Mouse (Mus musculus) embryonic facial prominence, embryonic 15.5 days (tissue): ENCODE measurements around the gene Eomes. TPM values are rescaled to one million over a fixed set of nuclear protein-coding genes. Genes with fewer than 3 reads are reported as not detected.

Source experiments
- ATAC-seq: fragments of 200-750 bp; cut with Nextera tagmentation; 2 replicates; pipeline ENCODE4 v1.8.0; 2017; ENCODE audit warnings: low read depth, moderate TSS enrichment; ENCODE audit not compliant: insufficient number of reproducible peaks, low FRiP score, low TSS enrichment
- H3K27ac ChIP-seq: fragments of 300-500 bp; sonication (generic); replicated peaks from 2 replicates; pipeline ENCODE4 v1.5.1; 2015; ENCODE audit warnings: mild to moderate bottlenecking, inconsistent platforms
- H3K27me3 ChIP-seq: fragments of 300-500 bp; sonication (generic); 2 replicates; pipeline ENCODE4 v1.6.1; 2015; ENCODE audit warnings: inconsistent platforms
- H3K36me3 ChIP-seq: fragments of 300-500 bp; sonication (generic); 2 replicates; pipeline ENCODE4 v1.6.1; 2015; ENCODE audit warnings: mild to moderate bottlenecking, inconsistent platforms
- H3K4me1 ChIP-seq: fragments of 300-500 bp; sonication (generic); 2 replicates; pipeline ENCODE4 v1.6.1; 2015; ENCODE audit warnings: inconsistent platforms
- H3K4me2 ChIP-seq: fragments of 300-500 bp; sonication (generic); replicated peaks from 2 replicates; pipeline ENCODE4 v1.6.1; 2015; ENCODE audit warnings: mild to moderate bottlenecking, inconsistent platforms
- H3K4me3 ChIP-seq: fragments of 300-500 bp; sonication (generic); replicated peaks from 2 replicates; pipeline ENCODE4 v1.5.1; 2015; ENCODE audit warnings: mild to moderate bottlenecking, inconsistent platforms
- H3K9ac ChIP-seq: fragments of 300-500 bp; sonication (generic); 2 replicates; pipeline ENCODE4 v1.6.1; 2015; ENCODE audit warnings: inconsistent platforms
- H3K9me3 ChIP-seq: fragments of 300-500 bp; sonication (generic); replicated peaks from 2 replicates; pipeline ENCODE4 v1.6.1; 2016; ENCODE audit warnings: inconsistent platforms
- WGBS: fragments of 180-500 bp; shearing (Covaris S2); methylation state at CpG from one replicate; pipeline ENCODE4 v1.1.7; 2015; 5-methylcytosine and 5-hydroxymethylcytosine counted together
- polyA plus RNA-seq: library from polyadenylated mRNA; unstranded; fragments of >200 nt; fragmentation: Nextera tagmentation; extraction: Ambion mirVana; gene quantifications from 2 replicates; pipeline ENCODE4 v1.2.1, GENCODE M21; 2015

Gene Eomes
- not detected in 2 replicates for polyA plus RNA-seq

- 1% methylated on average over 9 of the region's 9 CpGs for WGBS
- H3K27me3 ChIP-seq = peaks cover 88% of the 10 kb centered on the region
- peaks cover 34% of the 10 kb centered on the region for H3K4me1 ChIP-seq
- H3K4me3 ChIP-seq = peak within 1 kb of the TSS; percentile 43
- no peaks in the 10 kb centered on the region for H3K36me3 ChIP-seq
- H3K27ac ChIP-seq = no peak within 1 kb of the TSS
- no peak for ATAC-seq
- no peaks in the 10 kb centered on the region for H3K9me3 ChIP-seq
- peak within 1 kb of the TSS; percentile 82 for H3K4me2 ChIP-seq
- H3K9ac ChIP-seq = 0 out of 2 replicates have a peak within 1 kb of the TSS, but pooled peaks have one; percentile 15
Measured at GRCm38 (mm10) chr9:118477961-118478360, at the start of gene Eomes. Gene Eomes, plus strand, starts transcription at chr9:118478212.

GRCm38 (mm10) chr9:118444809-118445208, 33.2 kb upstream of the Eomes start:
- no peaks in the 10 kb centered on the region for H3K27me3 ChIP-seq
- H3K4me1 ChIP-seq = no peaks in the 10 kb centered on the region
- H3K4me3 ChIP-seq = no peak overlapping the region
- no peak overlapping the region for H3K27ac ChIP-seq
- H3K9me3 ChIP-seq = no peaks in the 10 kb centered on the region
- no peak for ATAC-seq
- no peaks in the 10 kb centered on the region for H3K36me3 ChIP-seq
- H3K4me2 ChIP-seq = no peak overlapping the region
- H3K9ac ChIP-seq = no peak overlapping the region
- 32% methylated on average over 9 of the region's 9 CpGs for WGBS

GRCm38 (mm10) chr9:118449336-118449735, 28.7 kb upstream of the Eomes start:
- Histone ChIP-seq H3K27ac (no peak overlapping the region), H3K27me3 (no peaks in the 10 kb centered on the region), H3K4me2 (no peak overlapping the region), H3K4me3 (no peak overlapping the region), H3K4me1 (no peaks in the 10 kb centered on the region), H3K36me3 (no peaks in the 10 kb centered on the region), H3K9ac (no peak overlapping the region), H3K9me3 (no peaks in the 10 kb centered on the region)
- ATAC-seq = no peak
- WGBS = 79% methylated on average over 8 of the region's 8 CpGs

GRCm38 (mm10) chr9:118453427-118453826, 24.6 kb upstream of the Eomes start:
- Histone ChIP-seq H3K36me3 (no peaks in the 10 kb centered on the region), H3K4me3 (peak overlapping the region; percentile 21; the same call in 1 of the 2 replicates), H3K4me1 (no peaks in the 10 kb centered on the region), H3K9me3 (no peaks in the 10 kb centered on the region), H3K27ac (no peak overlapping the region), H3K9ac (no peak overlapping the region), H3K4me2 (peak overlapping the region; percentile 10; the same call in 1 of the 2 replicates), H3K27me3 (peaks cover 5% of the 10 kb centered on the region; the same call in 1 of the 2 replicates)
- WGBS = 37% methylated on average over 9 of the region's 9 CpGs
- ATAC-seq = no peak

- H3K36me3 ChIP-seq = no peaks in the 10 kb centered on the region
- H3K9me3 ChIP-seq = no peaks in the 10 kb centered on the region
- H3K27me3 ChIP-seq = peaks cover 5% of the 10 kb centered on the region; the same call in 1 of the 2 replicates
- no peak overlapping the region for H3K9ac ChIP-seq
- WGBS = 58% methylated on average over 9 of the region's 9 CpGs
- H3K27ac ChIP-seq = no peak overlapping the region
- no peak overlapping the region for H3K4me2 ChIP-seq
- H3K4me1 ChIP-seq = no peaks in the 10 kb centered on the region
- no peak overlapping the region for H3K4me3 ChIP-seq
- no peak for ATAC-seq
Measured at GRCm38 (mm10) chr9:118455188-118455845, 22.7 kb upstream of the Eomes start.

GRCm38 (mm10) chr9:118456405-118456804, 21.6 kb upstream of the Eomes start:
- Histone ChIP-seq H3K36me3 (no peaks in the 10 kb centered on the region), H3K9me3 (no peaks in the 10 kb centered on the region), H3K27ac (no peak overlapping the region), H3K9ac (no peak overlapping the region), H3K27me3 (peaks cover 5% of the 10 kb centered on the region; the same call in 1 of the 2 replicates), H3K4me3 (no peak overlapping the region), H3K4me2 (no peak overlapping the region), H3K4me1 (no peaks in the 10 kb centered on the region)
- WGBS = 32% methylated on average over 5 of the region's 6 CpGs
- ATAC-seq = no peak

GRCm38 (mm10) chr9:118458039-118458438, 20.0 kb upstream of the Eomes start:
- peaks cover 11% of the 10 kb centered on the region for H3K27me3 ChIP-seq
- H3K9me3 ChIP-seq = no peaks in the 10 kb centered on the region
- no peak overlapping the region for H3K27ac ChIP-seq
- WGBS = 9% methylated on average over 5 of the region's 5 CpGs
- H3K4me2 ChIP-seq = no peak overlapping the region
- no peaks in the 10 kb centered on the region for H3K36me3 ChIP-seq
- H3K4me3 ChIP-seq = no peak overlapping the region
- H3K9ac ChIP-seq = no peak overlapping the region
- H3K4me1 ChIP-seq = no peaks in the 10 kb centered on the region
- ATAC-seq = no peak

GRCm38 (mm10) chr9:118464031-118464430, 14.0 kb upstream of the Eomes start:
- Histone ChIP-seq H3K4me1 (no peaks in the 10 kb centered on the region), H3K9me3 (no peaks in the 10 kb centered on the region), H3K9ac (no peak overlapping the region), H3K36me3 (no peaks in the 10 kb centered on the region), H3K4me2 (no peak overlapping the region), H3K27ac (no peak overlapping the region), H3K27me3 (peaks cover 34% of the 10 kb centered on the region), H3K4me3 (no peak overlapping the region)
- no peak for ATAC-seq
- WGBS = 35% methylated on average over 1 of the region's 1 CpGs

- H3K9ac ChIP-seq = no peak overlapping the region
- H3K27me3 ChIP-seq = peaks cover 67% of the 10 kb centered on the region
- no peak overlapping the region for H3K27ac ChIP-seq
- ATAC-seq = no peak
- 1% methylated on average over 14 of the region's 14 CpGs for WGBS
- H3K36me3 ChIP-seq = no peaks in the 10 kb centered on the region
- no peak overlapping the region for H3K4me3 ChIP-seq
- H3K4me1 ChIP-seq = 0 out of 2 replicates have a peak, but pooled peaks cover 5% of the 10 kb centered on the region
- H3K4me2 ChIP-seq = no peak overlapping the region
- H3K9me3 ChIP-seq = no peaks in the 10 kb centered on the region
Measured at GRCm38 (mm10) chr9:118468301-118468700, 9.7 kb upstream of the Eomes start.

GRCm38 (mm10) chr9:118469272-118469671, 8.7 kb upstream of the Eomes start:
- peak; percentile 77 for ATAC-seq
- H3K9me3 ChIP-seq = no peaks in the 10 kb centered on the region
- peaks cover 68% of the 10 kb centered on the region for H3K27me3 ChIP-seq
- no peak overlapping the region for H3K4me3 ChIP-seq
- H3K27ac ChIP-seq = no peak overlapping the region
- WGBS = 3% methylated on average over 16 of the region's 16 CpGs
- no peaks in the 10 kb centered on the region for H3K36me3 ChIP-seq
- H3K9ac ChIP-seq = no peak overlapping the region
- H3K4me1 ChIP-seq = 0 out of 2 replicates have a peak, but pooled peaks cover 5% of the 10 kb centered on the region
- no peak overlapping the region for H3K4me2 ChIP-seq

- Histone ChIP-seq H3K4me1 (0 out of 2 replicates have a peak, but pooled peaks cover 6% of the 10 kb centered on the region), H3K27me3 (peaks cover 77% of the 10 kb centered on the region)
- WGBS = 13% methylated on average over 3 of the region's 3 CpGs
Measured at GRCm38 (mm10) chr9:118471296-118471695, 6.7 kb upstream of the Eomes start.

More at GRCm38 (mm10) chr9:118471296-118471695, 6.7 kb upstream of the Eomes start:
- H3K36me3 ChIP-seq = no peaks in the 10 kb centered on the region
- no peak overlapping the region for H3K27ac ChIP-seq
- no peak overlapping the region for H3K9ac ChIP-seq
- no peaks in the 10 kb centered on the region for H3K9me3 ChIP-seq
- H3K4me2 ChIP-seq = no peak overlapping the region
- H3K4me3 ChIP-seq = no peak overlapping the region
- ATAC-seq = no peak
